Mouse (Mus musculus): ENCODE results near the gene Rbfox2.
"Not testable (repeated sequence)": the region's sequence is repeated elsewhere in the genome, so short reads cannot be mapped to it uniquely, and the experiment has no call there.

- not testable (repeated sequence) for TF ChIP-seq CTCF, EP300 (IDR thresholded peaks at IDR 0.05; ENCODE audit: low read depth)
Measured at GRCm38 (mm10) chr15:77335185-77335584, 28.4 kb upstream of the Rbfox2 start.

Data from liver, embryonic 14.5 days (tissue).